Mouse (Mus musculus) midbrain, embryonic 14.5 days (tissue): ENCODE results near the gene Sult2b1. TPM values are rescaled to one million over a fixed set of nuclear protein-coding genes. Genes with fewer than 3 reads are reported as not detected.

Experiments used
- ATAC-seq: fragments of 200-750 bp; cut with Nextera tagmentation; 2 replicates; pipeline ENCODE4 v1.8.0; 2017; ENCODE audit warnings: moderate number of reproducible peaks, moderate library complexity; ENCODE audit not compliant: low FRiP score, low TSS enrichment
- DNase-seq: peaks from one replicate; pipeline ENCODE4 v3.0.0-alpha.2; 2015
- H3K27ac ChIP-seq: fragments of 300-500 bp; sonication (generic); replicated peaks from 2 replicates; pipeline ENCODE4 v1.5.1; 2014; ENCODE audit warnings: mild to moderate bottlenecking, low read depth, low read length, moderate library complexity
- H3K27me3 ChIP-seq: fragments of 300-500 bp; sonication (generic); 2 replicates; pipeline ENCODE4 v1.6.1; 2014; ENCODE audit warnings: low read length, control low read depth, mixed read lengths; ENCODE audit not compliant: control insufficient read depth, insufficient read depth
- H3K36me3 ChIP-seq: fragments of 300-500 bp; sonication (generic); 2 replicates; pipeline ENCODE4 v1.6.1; 2014; ENCODE audit warnings: low read length, control low read depth; ENCODE audit not compliant: control insufficient read depth, insufficient read depth
- H3K4me1 ChIP-seq: fragments of 300-500 bp; sonication (generic); 2 replicates; pipeline ENCODE4 v1.6.1; 2014; ENCODE audit warnings: mild to moderate bottlenecking, antibody characterized with exemption, low read length, control low read depth; ENCODE audit not compliant: control insufficient read depth, insufficient read depth
- H3K4me2 ChIP-seq: fragments of 300-500 bp; sonication (generic); 2 replicates; pipeline ENCODE4 v1.6.1; 2014; ENCODE audit warnings: mild to moderate bottlenecking, low read length, moderate library complexity
- H3K4me3 ChIP-seq: fragments of 300-500 bp; sonication (generic); replicated peaks from 2 replicates; pipeline ENCODE4 v1.5.1; 2014; ENCODE audit warnings: low read depth, low read length
- H3K9ac ChIP-seq: fragments of 300-500 bp; sonication (generic); replicated peaks from 2 replicates; pipeline ENCODE4 v1.6.1; 2014; ENCODE audit warnings: mild to moderate bottlenecking, low read length, moderate library complexity
- H3K9me3 ChIP-seq: fragments of 300-500 bp; sonication (generic); 2 replicates; pipeline ENCODE4 v1.6.1; 2016; ENCODE audit warnings: low read length, control low read depth, mixed read lengths; ENCODE audit not compliant: control insufficient read depth
- WGBS: fragments of 180-500 bp; shearing (Covaris S2); extraction: QIAGEN DNeasy Blood & Tissue Kit; methylation state at CpG from one replicate; pipeline ENCODE4 v1.1.7; 2014; 5-methylcytosine and 5-hydroxymethylcytosine counted together
- polyA plus RNA-seq: library from polyadenylated mRNA; unstranded; fragments of >200 nt; fragmentation: Nextera tagmentation; extraction: Ambion mirVana; gene quantifications from 2 replicates; pipeline ENCODE4 v1.2.1, GENCODE M21; 2014

Gene Sult2b1
- polyA plus RNA-seq, 1 experiment from 2014 or later, result 5.2 TPM

DNA sequence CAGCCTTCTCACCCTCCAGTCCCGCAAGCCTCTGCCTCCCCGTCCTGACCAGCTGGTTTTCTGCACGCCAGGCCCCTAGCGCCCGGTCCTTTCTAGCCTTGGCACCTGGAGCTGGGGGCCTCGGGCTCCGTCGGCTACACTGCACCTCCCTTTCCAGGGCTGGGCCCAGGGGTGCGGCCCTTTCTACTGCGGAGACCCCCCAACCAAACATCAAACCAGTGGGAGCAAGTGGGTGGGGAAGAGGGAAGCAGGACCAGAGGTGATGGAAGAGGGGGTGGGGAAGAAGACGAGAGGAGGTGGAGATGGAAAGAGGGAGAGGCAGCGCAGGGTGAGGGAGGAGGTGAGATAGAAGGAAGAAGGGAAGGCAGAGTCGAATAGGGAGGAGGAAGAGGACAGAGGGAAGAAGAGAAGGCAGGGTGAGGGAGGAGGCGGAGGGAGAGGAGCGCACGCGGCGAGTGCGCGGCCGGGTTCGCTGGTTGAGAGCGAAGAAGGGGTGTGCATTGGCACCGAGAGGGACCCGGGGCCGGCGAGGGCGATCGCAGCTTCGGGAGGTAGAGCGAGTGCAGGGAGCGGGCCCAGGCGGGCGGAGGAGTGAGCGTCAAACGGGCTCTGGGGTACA is 84.8 kb downstream of the Sult2b1 start, which contains the start of gene Car11:
Gene Car11, plus strand, starts transcription at position 321 of the 619 bp plus-strand sequence.
- Histone ChIP-seq H3K27me3 (peaks cover 5% of the 10 kb centered on the region), H3K4me2 (peak within 1 kb of the TSS; percentile 94), H3K9ac (peak within 1 kb of the TSS; percentile 80), H3K36me3 (no peaks in the 10 kb centered on the region), H3K9me3 (no peaks in the 10 kb centered on the region), H3K27ac (peak within 1 kb of the TSS; percentile 86), H3K4me1 (peaks cover 31% of the 10 kb centered on the region), H3K4me3 (peak within 1 kb of the TSS; percentile 49)
- WGBS, result 2% methylated on average over 36 of the region's 36 CpGs
- ATAC-seq (no peak), DNase-seq (peak; percentile 69)

DNA sequence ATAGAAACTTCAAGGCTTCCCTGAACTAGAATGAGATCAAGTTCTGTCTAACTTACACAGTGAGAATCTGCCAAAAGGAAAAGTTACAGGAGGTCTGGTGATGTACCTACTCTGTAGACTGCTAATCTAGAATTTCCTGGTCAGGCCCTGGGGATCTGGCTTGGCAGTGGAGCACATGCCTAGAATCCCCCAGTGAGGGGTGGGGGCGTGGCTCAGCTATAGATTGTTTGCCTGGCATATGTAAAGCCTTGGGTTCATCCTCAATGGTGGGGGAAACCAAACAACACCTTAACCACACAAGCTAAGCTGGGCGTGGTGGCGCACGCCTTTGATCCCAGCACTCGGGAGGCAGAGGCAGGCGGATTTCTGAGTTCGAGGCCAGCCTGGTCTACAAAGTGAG is 86.6 kb downstream of the Sult2b1 start:
- H3K4me2 ChIP-seq, result no peak overlapping the region
- H3K9ac ChIP-seq, result no peak overlapping the region
- no peak overlapping the region for H3K27ac ChIP-seq
- peaks cover 5% of the 10 kb centered on the region for H3K27me3 ChIP-seq
- no peak for DNase-seq
- no peak for ATAC-seq
- peaks cover 17% of the 10 kb centered on the region for H3K4me1 ChIP-seq
- no peaks in the 10 kb centered on the region for H3K9me3 ChIP-seq
- WGBS, result 89% methylated on average over 6 of the region's 7 CpGs
- H3K36me3 ChIP-seq, result no peaks in the 10 kb centered on the region
- no peak overlapping the region for H3K4me3 ChIP-seq

DNA sequence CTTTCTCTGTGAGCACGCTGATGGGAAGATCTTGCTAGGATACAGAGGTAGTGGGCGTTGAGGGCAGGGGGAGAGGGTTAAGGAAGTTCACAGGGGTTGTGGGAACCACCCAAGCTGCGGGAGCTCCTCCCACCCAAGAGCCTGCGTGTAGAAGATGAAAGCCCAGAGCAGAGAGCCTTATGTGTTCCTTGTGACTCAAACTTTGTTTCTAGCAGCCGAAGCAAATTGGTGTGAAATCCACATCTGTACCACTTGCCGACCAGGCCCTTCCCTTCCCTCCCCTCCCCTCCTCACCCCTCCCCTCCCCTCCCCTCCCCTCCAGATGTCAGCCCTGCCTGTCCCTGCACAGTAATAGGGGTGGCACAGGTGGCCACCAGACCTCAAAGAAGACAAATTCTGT is 89.4 kb downstream of the Sult2b1 start:
- Histone ChIP-seq H3K9me3 (no peaks in the 10 kb centered on the region), H3K9ac (no peak overlapping the region), H3K27me3 (peaks cover 5% of the 10 kb centered on the region), H3K36me3 (no peaks in the 10 kb centered on the region), H3K4me3 (no peak overlapping the region), H3K27ac (no peak overlapping the region), H3K4me1 (0 out of 2 replicates have a peak, but pooled peaks cover 2% of the 10 kb centered on the region), H3K4me2 (no peak overlapping the region)
- DNase-seq, result no peak
- ATAC-seq, result no peak
- WGBS, result 8% methylated on average over 6 of the region's 6 CpGs

DNA sequence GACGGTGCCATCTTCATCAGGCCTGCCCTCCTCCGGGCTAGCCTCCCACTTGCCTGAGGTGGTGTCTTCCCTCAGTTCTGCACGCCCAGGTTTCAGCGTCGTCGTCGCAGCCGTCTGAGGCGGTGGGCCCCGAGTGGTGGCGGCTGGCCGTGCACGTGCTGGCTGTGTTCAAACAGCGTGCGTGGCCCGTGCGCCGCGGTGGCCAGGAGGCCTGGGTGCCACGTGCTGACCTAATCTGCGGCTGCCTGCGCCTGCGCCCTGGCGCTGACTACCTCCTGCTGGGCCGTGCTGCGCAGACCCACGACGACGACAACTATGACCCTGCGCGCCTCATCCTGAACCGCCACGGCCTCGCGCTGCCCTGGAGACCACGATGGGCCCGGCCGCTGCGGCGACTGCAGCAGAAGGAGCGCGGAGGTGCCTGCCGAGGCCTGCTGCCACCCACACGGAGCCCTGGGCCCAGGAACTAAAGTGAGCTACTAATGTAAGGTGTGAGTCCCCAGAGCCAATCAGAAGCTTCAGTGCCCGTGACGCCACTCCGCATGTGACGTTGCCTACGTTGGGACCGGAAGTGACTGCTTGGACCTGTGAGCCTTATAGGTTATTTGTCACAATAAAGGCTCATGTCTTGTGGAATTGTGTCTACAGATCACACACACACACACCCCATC is 90.4 kb downstream of the Sult2b1 start, which contains the start of gene Sec1:
Gene Sec1, minus strand, starts transcription at position 482 of the 671 bp plus-strand sequence.
- H3K4me1 ChIP-seq, result no peaks in the 10 kb centered on the region
- WGBS, result 91% methylated on average over 50 of the region's 50 CpGs
- no peak within 1 kb of the TSS for H3K9ac ChIP-seq
- H3K4me2 ChIP-seq, result no peak within 1 kb of the TSS
- ATAC-seq (no peak), DNase-seq (no peak)
- no peaks in the 10 kb centered on the region for H3K9me3 ChIP-seq
- H3K27ac ChIP-seq, result no peak within 1 kb of the TSS
- no peak within 1 kb of the TSS for H3K4me3 ChIP-seq
- H3K36me3 ChIP-seq, result no peaks in the 10 kb centered on the region
- H3K27me3 ChIP-seq, result peaks cover 5% of the 10 kb centered on the region; the same call in 1 of the 2 replicates

DNA sequence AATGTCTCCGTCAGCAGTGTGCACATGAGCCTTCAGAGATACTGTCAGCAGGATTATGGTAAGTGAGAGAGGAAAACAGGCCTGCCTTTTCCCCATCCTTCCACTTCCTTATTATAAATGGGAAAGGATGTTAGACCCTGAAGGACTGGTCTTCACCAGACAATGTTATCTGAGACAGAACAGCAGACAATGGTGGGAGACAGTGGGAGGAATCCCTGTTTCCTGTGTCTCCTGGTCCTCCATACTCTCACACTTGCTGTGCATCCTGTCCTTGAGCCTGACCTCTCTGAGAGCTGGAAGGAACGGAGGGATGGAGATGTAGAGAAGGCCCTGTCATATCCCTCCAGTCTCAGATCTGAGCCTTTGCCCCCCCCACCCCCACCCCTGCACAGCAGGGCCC is 92.1 kb downstream of the Sult2b1 start:
- DNase-seq, result no peak
- no peak for ATAC-seq
- Histone ChIP-seq H3K4me1 (no peaks in the 10 kb centered on the region), H3K36me3 (no peaks in the 10 kb centered on the region), H3K27ac (no peak overlapping the region), H3K27me3 (no peaks in the 10 kb centered on the region), H3K9ac (no peak overlapping the region), H3K4me2 (no peak overlapping the region), H3K9me3 (no peaks in the 10 kb centered on the region), H3K4me3 (no peak overlapping the region)
- 82% methylated on average over 2 of the region's 2 CpGs for WGBS

DNA sequence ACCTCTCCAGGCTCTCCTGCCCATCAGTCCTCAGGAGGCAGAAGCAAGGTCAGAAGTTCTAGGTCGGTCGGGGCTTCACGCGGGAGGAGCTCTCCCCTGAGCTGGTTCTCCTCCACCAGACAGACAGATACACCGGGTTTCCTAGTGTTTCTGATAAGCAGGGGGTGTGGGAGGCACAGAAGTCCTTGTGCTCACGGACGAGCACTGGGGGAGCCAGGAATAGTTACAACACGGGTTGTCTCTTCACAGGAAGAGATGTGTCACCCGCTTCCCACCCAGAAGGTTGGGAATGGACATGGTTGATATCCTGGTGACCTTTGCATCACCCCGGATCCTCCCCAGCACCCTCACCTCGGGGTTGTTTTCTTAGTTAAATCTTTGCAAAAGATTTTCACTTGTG is 94.7 kb downstream of the Sult2b1 start:
- DNase-seq (no peak), ATAC-seq (no peak)
- Histone ChIP-seq H3K4me1 (no peaks in the 10 kb centered on the region), H3K36me3 (no peaks in the 10 kb centered on the region), H3K4me3 (no peak overlapping the region), H3K27me3 (no peaks in the 10 kb centered on the region), H3K27ac (no peak overlapping the region), H3K9me3 (no peaks in the 10 kb centered on the region), H3K9ac (no peak overlapping the region), H3K4me2 (no peak overlapping the region)
- WGBS, result 81% methylated on average over 11 of the region's 11 CpGs

DNA sequence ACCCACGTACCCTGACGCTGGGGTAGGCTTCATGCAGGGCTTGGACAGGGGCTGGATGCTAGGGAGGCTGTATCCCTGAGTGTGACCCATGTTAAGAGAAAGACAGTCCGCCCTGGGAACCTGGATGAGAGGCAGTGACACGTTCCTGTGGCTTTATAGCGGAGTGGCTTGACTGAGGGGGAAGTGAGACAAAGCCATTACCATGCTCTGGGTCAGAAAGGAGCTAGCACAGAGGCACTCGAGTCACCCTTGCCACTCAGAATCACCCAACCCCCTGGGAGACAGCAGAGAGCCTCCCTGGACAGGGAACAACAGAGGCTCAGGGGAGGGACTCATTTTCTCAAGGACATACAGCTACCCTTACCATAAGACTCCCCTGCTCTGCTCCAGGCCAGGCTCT is 95.4 kb downstream of the Sult2b1 start:
- Histone ChIP-seq H3K4me1 (no peaks in the 10 kb centered on the region), H3K9me3 (no peaks in the 10 kb centered on the region), H3K4me2 (no peak overlapping the region), H3K4me3 (no peak overlapping the region), H3K27me3 (no peaks in the 10 kb centered on the region), H3K9ac (no peak overlapping the region), H3K36me3 (no peaks in the 10 kb centered on the region), H3K27ac (no peak overlapping the region)
- 70% methylated on average over 6 of the region's 6 CpGs for WGBS
- no peak for DNase-seq
- no peak for ATAC-seq

DNA sequence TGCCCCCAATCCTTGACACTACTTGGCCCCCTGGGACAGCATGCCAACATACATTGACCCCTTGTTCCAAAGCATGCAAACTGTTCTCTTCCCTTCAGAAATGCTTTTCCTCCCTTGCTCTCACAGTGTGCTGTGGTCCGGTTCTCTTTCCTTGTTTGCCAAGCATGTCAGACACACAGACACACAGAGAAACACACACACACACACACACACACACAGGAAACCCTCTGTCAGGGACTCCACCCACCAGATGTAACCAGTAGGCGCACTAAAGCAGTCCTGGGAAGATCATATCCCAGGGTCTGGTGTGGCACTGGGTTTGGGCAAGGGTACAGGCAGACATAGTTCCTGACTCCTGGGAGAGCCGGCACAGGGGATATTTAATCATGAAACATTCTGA is 97.6 kb downstream of the Sult2b1 start:
- no peak for DNase-seq

DNA sequence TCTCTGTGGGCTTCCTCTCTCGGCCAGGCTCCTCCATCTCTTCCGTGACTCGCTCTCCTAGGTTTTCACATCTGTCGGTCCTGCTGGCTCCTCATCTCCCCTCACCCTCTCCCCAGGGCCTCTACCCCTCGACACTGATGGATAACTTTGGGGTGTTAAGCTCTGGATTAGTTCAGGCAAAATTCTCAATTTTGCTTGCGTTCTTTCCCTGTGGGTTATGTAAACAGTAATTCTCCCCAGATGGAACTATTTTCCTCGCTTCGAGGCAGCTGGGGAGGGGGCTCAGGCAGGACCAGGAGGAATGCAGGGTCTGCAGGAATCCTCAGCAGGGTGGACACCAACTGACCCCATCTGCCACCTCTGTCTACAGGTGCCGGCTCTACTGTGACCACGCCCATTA is 98.7 kb downstream of the Sult2b1 start:
- H3K4me1 ChIP-seq, result no peaks in the 10 kb centered on the region
- no peak overlapping the region for H3K4me3 ChIP-seq
- no peak overlapping the region for H3K27ac ChIP-seq
- H3K4me2 ChIP-seq, result no peak overlapping the region
- 73% methylated on average over 10 of the region's 10 CpGs for WGBS
- no peaks in the 10 kb centered on the region for H3K36me3 ChIP-seq
- DNase-seq (no peak), ATAC-seq (no peak)
- no peaks in the 10 kb centered on the region for H3K9me3 ChIP-seq
- H3K9ac ChIP-seq, result no peak overlapping the region
- H3K27me3 ChIP-seq, result no peaks in the 10 kb centered on the region

More for the DNA sequence above, 97.6 kb downstream of the Sult2b1 start:
- Histone ChIP-seq H3K9me3 (no peaks in the 10 kb centered on the region), H3K4me2 (no peak overlapping the region), H3K4me3 (no peak overlapping the region), H3K27me3 (no peaks in the 10 kb centered on the region), H3K9ac (no peak overlapping the region), H3K36me3 (no peaks in the 10 kb centered on the region), H3K27ac (no peak overlapping the region), H3K4me1 (no peaks in the 10 kb centered on the region)
- WGBS, result 78% methylated on average over 3 of the region's 3 CpGs
- no peak for ATAC-seq
